Mouse (Mus musculus): Measurements from ENCODE around the gene 1110008P14Rik. TPM values are rescaled to one million over a fixed set of nuclear protein-coding genes. Genes with fewer than 3 reads are reported as not detected.

Gene 1110008P14Rik
- polyA plus RNA-seq, 2 experiments, result 51.3 to 66.9 TPM

DNA sequence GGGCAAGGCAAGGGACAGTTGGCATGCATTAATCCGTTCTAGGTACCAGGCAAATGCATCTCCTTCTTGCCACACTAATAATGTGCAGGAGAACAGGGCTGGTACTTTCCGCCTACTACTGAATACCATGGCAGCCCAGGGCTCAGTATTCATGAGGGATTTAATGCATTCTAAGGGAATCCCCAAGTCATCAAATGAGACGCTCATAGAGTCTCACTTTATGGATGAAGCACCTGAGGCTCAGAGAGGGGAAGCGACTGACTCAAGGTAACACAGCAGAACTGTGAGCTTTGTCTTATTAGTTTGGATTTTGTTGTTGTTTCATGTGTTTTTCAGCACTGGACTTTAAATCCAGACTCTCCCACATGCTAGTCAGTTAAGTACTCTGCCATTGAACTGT lies 39.7 kb downstream of the 1110008P14Rik start:
- TF ChIP-seq POLR2A (IDR thresholded peaks at IDR 0.05; ENCODE audit: borderline replicate concordance, extremely low read depth, insufficient read depth, insufficient read length), result no peak
- Histone ChIP-seq H3K4me3 (replicated peaks; ENCODE audit: low read length) (no peak overlapping the region), H3K27me3 (ENCODE audit: control insufficient read depth, insufficient read depth, low read length) (no peaks in the 10 kb centered on the region), H3K4me2 (replicated peaks; ENCODE audit: low read depth, low read length, severe bottlenecking) (no peak overlapping the region), H3K9ac (ENCODE audit: low read depth, low read length, severe bottlenecking) (no peak overlapping the region), H3K9me3 (ENCODE audit: control insufficient read depth, low read length) (no peaks in the 10 kb centered on the region), H3K36me3 (ENCODE audit: control insufficient read depth, insufficient read depth, low read length) (peaks cover 47% of the 10 kb centered on the region), H3K4me1 (ENCODE audit: control insufficient read depth, insufficient read depth, low read length) (0 out of 2 replicates have a peak, but pooled peaks cover 2% of the 10 kb centered on the region), H3K27ac (replicated peaks; ENCODE audit: low read depth, low read length) (no peak overlapping the region)
- ATAC-seq (ENCODE audit: low FRiP score, low read depth) (no peak), DNase-seq (ENCODE audit: low spot score) (no peak)
- 88% methylated on average over 4 of the region's 4 CpGs for WGBS

DNA sequence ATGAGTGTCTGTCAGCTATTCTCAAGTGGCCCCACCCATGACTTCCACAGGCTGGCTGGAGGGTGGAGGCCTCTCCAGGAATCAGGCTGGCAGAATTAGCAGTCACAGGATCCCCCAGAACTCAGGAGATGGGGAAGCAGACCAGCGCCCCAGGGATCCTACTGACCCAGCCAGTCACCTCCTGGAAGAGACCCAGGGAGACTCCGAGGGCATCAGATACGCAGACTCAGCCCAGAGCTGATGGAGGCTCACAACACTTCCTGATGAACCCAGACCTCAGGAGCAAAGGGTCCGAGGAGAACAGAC lies 40.2 kb downstream of the 1110008P14Rik start:
- no peak overlapping the region for H3K4me2 ChIP-seq (replicated peaks; ENCODE audit: low read depth, low read length, severe bottlenecking)
- H3K9ac ChIP-seq (ENCODE audit: low read depth, low read length, severe bottlenecking), result no peak overlapping the region
- WGBS, result 82% methylated on average over 4 of the region's 4 CpGs
- no peak for ATAC-seq (ENCODE audit: low FRiP score, low read depth)
- H3K27ac ChIP-seq (replicated peaks; ENCODE audit: low read depth, low read length), result no peak overlapping the region
- no peak overlapping the region for H3K4me3 ChIP-seq (replicated peaks; ENCODE audit: low read length)
- no peak for DNase-seq (ENCODE audit: low spot score)
- peaks cover 47% of the 10 kb centered on the region for H3K36me3 ChIP-seq (ENCODE audit: control insufficient read depth, insufficient read depth, low read length)
- H3K27me3 ChIP-seq (ENCODE audit: control insufficient read depth, insufficient read depth, low read length), result no peaks in the 10 kb centered on the region
- 0 out of 2 replicates have a peak, but pooled peaks cover 2% of the 10 kb centered on the region for H3K4me1 ChIP-seq (ENCODE audit: control insufficient read depth, insufficient read depth, low read length)
- no peaks in the 10 kb centered on the region for H3K9me3 ChIP-seq (ENCODE audit: control insufficient read depth, low read length)
- no peak for TF ChIP-seq POLR2A (IDR thresholded peaks at IDR 0.05; ENCODE audit: borderline replicate concordance, extremely low read depth, insufficient read depth, insufficient read length)

DNA sequence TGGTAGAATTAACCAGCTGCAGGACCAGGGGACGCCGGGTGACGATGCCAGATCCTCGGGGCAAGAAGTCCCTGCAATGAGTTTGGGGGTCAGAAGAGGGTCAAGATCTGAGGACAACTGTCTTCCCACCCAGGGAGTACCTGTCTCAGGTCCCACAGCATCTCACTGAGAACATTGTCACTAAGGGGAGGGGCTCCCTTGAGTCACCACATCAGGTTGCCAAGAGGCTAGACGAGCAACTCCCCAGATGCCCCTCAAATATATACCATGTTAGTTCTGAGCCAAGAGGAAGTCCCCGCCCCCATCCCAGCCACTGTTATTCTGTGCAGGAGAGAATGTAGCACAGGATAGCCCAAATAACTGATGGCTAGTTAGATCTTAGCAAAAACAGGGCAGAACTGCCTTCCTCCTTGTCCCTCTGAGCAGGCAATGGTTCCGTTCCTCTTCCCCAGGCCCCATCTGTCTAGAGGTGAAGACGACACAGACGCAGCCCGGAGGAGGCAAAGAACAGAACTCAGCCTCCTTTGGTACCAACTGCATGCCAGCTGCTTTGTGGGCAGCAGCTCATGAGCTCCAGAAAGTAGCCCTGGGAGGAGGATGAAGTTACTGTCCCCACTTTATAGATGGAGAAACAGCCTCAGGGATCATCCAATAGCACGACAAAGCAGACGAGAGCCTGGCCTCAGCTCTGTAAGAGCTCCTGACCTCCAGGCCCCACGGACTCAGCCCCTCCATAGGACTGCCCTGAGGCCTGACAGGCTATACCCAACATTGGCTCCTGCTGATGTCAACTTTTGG lies 40.7 kb downstream of the 1110008P14Rik start:
- Histone ChIP-seq H3K4me1 (ENCODE audit: control insufficient read depth, insufficient read depth, low read length) (0 out of 2 replicates have a peak, but pooled peaks cover 2% of the 10 kb centered on the region), H3K4me2 (replicated peaks; ENCODE audit: low read depth, low read length, severe bottlenecking) (no peak overlapping the region), H3K9me3 (ENCODE audit: control insufficient read depth, low read length) (no peaks in the 10 kb centered on the region), H3K4me3 (replicated peaks; ENCODE audit: low read length) (no peak overlapping the region), H3K36me3 (ENCODE audit: control insufficient read depth, insufficient read depth, low read length) (peaks cover 51% of the 10 kb centered on the region), H3K27ac (replicated peaks; ENCODE audit: low read depth, low read length) (no peak overlapping the region), H3K27me3 (ENCODE audit: control insufficient read depth, insufficient read depth, low read length) (no peaks in the 10 kb centered on the region), H3K9ac (ENCODE audit: low read depth, low read length, severe bottlenecking) (no peak overlapping the region)
- DNase-seq (ENCODE audit: low spot score) (no peak), ATAC-seq (ENCODE audit: low FRiP score, low read depth) (no peak)
- no peak for TF ChIP-seq POLR2A (IDR thresholded peaks at IDR 0.05; ENCODE audit: borderline replicate concordance, extremely low read depth, insufficient read depth, insufficient read length)
- WGBS, result 76% methylated on average over 13 of the region's 13 CpGs

GRCm38 (mm10) chr2:32339912-32340642 lies 41.7 kb downstream of the 1110008P14Rik start:
- Histone ChIP-seq H3K9me3 (ENCODE audit: control insufficient read depth, low read length) (no peaks in the 10 kb centered on the region), H3K4me2 (replicated peaks; ENCODE audit: low read depth, low read length, severe bottlenecking) (no peak overlapping the region), H3K27me3 (ENCODE audit: control insufficient read depth, insufficient read depth, low read length) (no peaks in the 10 kb centered on the region), H3K4me1 (ENCODE audit: control insufficient read depth, insufficient read depth, low read length) (0 out of 2 replicates have a peak, but pooled peaks cover 2% of the 10 kb centered on the region), H3K9ac (ENCODE audit: low read depth, low read length, severe bottlenecking) (no peak overlapping the region), H3K36me3 (ENCODE audit: control insufficient read depth, insufficient read depth, low read length) (peaks cover 61% of the 10 kb centered on the region), H3K27ac (replicated peaks; ENCODE audit: low read depth, low read length) (no peak overlapping the region), H3K4me3 (replicated peaks; ENCODE audit: low read length) (no peak overlapping the region)
- WGBS, result 47% methylated on average over 26 of the region's 26 CpGs
- DNase-seq (ENCODE audit: low spot score) (no peak), ATAC-seq (ENCODE audit: low FRiP score, low read depth) (no peak)
- no peak for TF ChIP-seq POLR2A (IDR thresholded peaks at IDR 0.05; ENCODE audit: borderline replicate concordance, extremely low read depth, insufficient read depth, insufficient read length)

GRCm38 (mm10) chr2:32335888-32336287 lies 45.9 kb downstream of the 1110008P14Rik start:
- Histone ChIP-seq H3K36me3 (ENCODE audit: control insufficient read depth, insufficient read depth, low read length) (peaks cover 90% of the 10 kb centered on the region), H3K9me3 (ENCODE audit: control insufficient read depth, low read length) (no peaks in the 10 kb centered on the region), H3K27me3 (ENCODE audit: control insufficient read depth, insufficient read depth, low read length) (no peaks in the 10 kb centered on the region), H3K27ac (replicated peaks; ENCODE audit: low read depth, low read length) (no peak overlapping the region), H3K4me3 (replicated peaks; ENCODE audit: low read length) (no peak overlapping the region), H3K9ac (ENCODE audit: low read depth, low read length, severe bottlenecking) (no peak overlapping the region), H3K4me1 (ENCODE audit: control insufficient read depth, insufficient read depth, low read length) (no peaks in the 10 kb centered on the region), H3K4me2 (replicated peaks; ENCODE audit: low read depth, low read length, severe bottlenecking) (no peak overlapping the region)
- ATAC-seq (ENCODE audit: low FRiP score, low read depth) (no peak), DNase-seq (ENCODE audit: low spot score) (no peak)
- TF ChIP-seq POLR2A (IDR thresholded peaks at IDR 0.05; ENCODE audit: borderline replicate concordance, extremely low read depth, insufficient read depth, insufficient read length), result no peak
- WGBS, result 52% methylated on average over 15 of the region's 15 CpGs

All from limb, embryonic 14.5 days (tissue).